ENCODE assay signal across 8 mouse cellular contexts in genomic region chr11:120236438-120237165, GRCm38 (mm10). TPM values are rescaled to one million over a fixed set of nuclear protein-coding genes. Genes with fewer than 3 reads are reported as not detected.
DNase-seq lines count a peak whose midpoint lies in the region; ATAC-seq lines count a peak whose summit lies in the region.

No protein-coding gene starts in this region.

- H3K36me3 ChIP-seq in embryonic facial prominence, embryonic 11.5 days (replicated peaks; ENCODE audit: control insufficient read depth, insufficient read depth, low read depth, low read length): no peaks in the 10 kb centered on the region; the same call in 1 of the 2 replicates
- peaks cover 15% of the 10 kb centered on the region for H3K36me3 ChIP-seq in midbrain, embryonic 10.5 days

- H3K4me1 ChIP-seq in embryonic facial prominence, embryonic 11.5 days (ENCODE audit: control insufficient read depth, insufficient read depth, low read length): peaks cover 19% of the 10 kb centered on the region
- peaks cover 57% of the 10 kb centered on the region for H3K4me1 ChIP-seq in midbrain, embryonic 10.5 days

- under 1% methylated on average over 80 of the region's 96 CpGs for WGBS in embryonic facial prominence, embryonic 11.5 days
- WGBS in midbrain, embryonic 10.5 days: under 1% methylated on average over 96 of the region's 96 CpGs

- H3K9me3 ChIP-seq in embryonic facial prominence, embryonic 11.5 days (replicated peaks; ENCODE audit: control insufficient read depth, low read length): no peaks in the 10 kb centered on the region
- H3K9me3 ChIP-seq in midbrain, embryonic 10.5 days (replicated peaks): no peaks in the 10 kb centered on the region

- intact Hi-C loops in heart, postnatal 10 days (cut with DNase I): loop anchor here (1.0 kb wide), 1 partner anchor 48 kb away; no protein-coding TSS in a partner anchor
- intact Hi-C loops in left cerebral cortex, postnatal 25 days (cut with DNase I): loop anchor here (1.0 kb wide), 1 partner anchor 48 kb away; no protein-coding TSS in a partner anchor

- no peaks in the 10 kb centered on the region for H3K27me3 ChIP-seq in embryonic facial prominence, embryonic 11.5 days (ENCODE audit: control insufficient read depth, insufficient read depth, low read length)
- no peaks in the 10 kb centered on the region for H3K27me3 ChIP-seq in midbrain, embryonic 10.5 days (ENCODE audit: low read depth, poor library complexity, severe bottlenecking)

- peak overlapping the region; percentile 98 for H3K27ac ChIP-seq in embryonic facial prominence, embryonic 11.5 days (replicated peaks; ENCODE audit: low read depth, low read length)
- H3K27ac ChIP-seq in midbrain, embryonic 10.5 days (replicated peaks): peak overlapping the region; percentile 100

- no peak for ATAC-seq in embryonic facial prominence, embryonic 11.5 days (replicated peaks; ENCODE audit: insufficient number of reproducible peaks, low FRiP score, low TSS enrichment, low read depth)

- peak overlapping the region; percentile 99 for H3K4me2 ChIP-seq in embryonic facial prominence, embryonic 11.5 days (ENCODE audit: low read depth, low read length)

- DNase-seq in adrenal gland, adult (ENCODE audit: inconsistent age in 2 of 2, low spot score in 1 of 2): peak; percentile 75 to 91
- DNase-seq in adrenal gland, postnatal 4 days (ENCODE audit: low spot score in 2 of 2): no peak
- DNase-seq in R1 (ENCODE audit: low read depth, low spot score): peak; percentile 49
- peak; percentile 78 for DNase-seq in embryonic facial prominence, embryonic 11.5 days (ENCODE audit: low spot score)
- peak; percentile 78 to 80 for DNase-seq in heart, postnatal 10 days
- DNase-seq in left cerebral cortex, postnatal 25 days (ENCODE audit: low spot score in 2 of 2): peak; percentile 71 to 72
- DNase-seq in midbrain, embryonic 10.5 days (ENCODE audit: low spot score): peak; percentile 83
- DNase-seq in telencephalon, adult 2 months (ENCODE audit: low read depth, low spot score): peak; percentile 28

- H3K9ac ChIP-seq in embryonic facial prominence, embryonic 11.5 days (replicated peaks; ENCODE audit: low read length): peak overlapping the region; percentile 99

- H3K4me3 ChIP-seq in embryonic facial prominence, embryonic 11.5 days (ENCODE audit: low read depth, low read length): peak overlapping the region; percentile 91
- peak overlapping the region; percentile 98 for H3K4me3 ChIP-seq in midbrain, embryonic 10.5 days

RNA-seq across cellular contexts. Expression of gene Bahcc1, which starts 3.9 kb away (rescaled TPM):
- total RNA-seq in adrenal gland, postnatal 4 days (2021): 10 to 100 TPM; 25.3 to 26.7 TPM
- 13.5 and 15.2 TPM in 2 replicates for polyA plus RNA-seq in embryonic facial prominence, embryonic 11.5 days (2014; fragmentation: Nextera tagmentation; extraction: Ambion mirVana)
- total RNA-seq in heart, postnatal 10 days (2021): 10 to 100 TPM in 1 of 2 experiments, 1 to 10 TPM in 1; 8.8 to 14.1 TPM
- 10 to 100 TPM; 16.3 to 21.9 TPM for total RNA-seq in left cerebral cortex, postnatal 25 days (2021)
- polyA plus RNA-seq in midbrain, embryonic 10.5 days (2016; fragmentation: Nextera tagmentation; extraction: Ambion mirVana): 14.3 and 16.6 TPM in 2 replicates

Comparison
In these comparisons a context has a peak if more than half of its experiments do, and no peak if none do; other contexts are left out.
1. DNase-seq: peak in adrenal gland, adult (2 of 2), R1 (single experiment), embryonic facial prominence, embryonic 11.5 days (single experiment), heart, postnatal 10 days (2 of 2), left cerebral cortex, postnatal 25 days (2 of 2), midbrain, embryonic 10.5 days (single experiment) and telencephalon, adult 2 months (single experiment); none in adrenal gland, postnatal 4 days (0 of 2).